Mouse (Mus musculus): ENCODE results near the gene Gtf2h4.

- TF ChIP-seq CTCF (IDR thresholded peaks at IDR 0.05; ENCODE audit: extremely low read depth, insufficient read length, insufficient replicate concordance, low read depth, low read length) (no peak), POLR2A (IDR thresholded peaks at IDR 0.05; ENCODE audit: low read depth, low read length) (no peak)
These were observed 46.8 kb upstream of the Gtf2h4 start for GRCm38 (mm10) chr17:35720340-35720727.
